Mouse (Mus musculus) heart, embryonic 13.5 days (tissue): ENCODE measurements at regions not wholly inside any gene's neighbourhood (a gene's known extent, or its start where the extent isn't known, plus 50 kb on each side); places are given as distances from the start of the nearest gene placed in this dataset.

Source experiments
- ATAC-seq: fragments of 200-750 bp; cut with Nextera tagmentation; 2 replicates; pipeline ENCODE4 v1.8.0; 2017; ENCODE audit warnings: moderate TSS enrichment; ENCODE audit not compliant: insufficient number of reproducible peaks, low FRiP score, low TSS enrichment; ENCODE audit errors: extremely low read depth
- H3K27ac ChIP-seq: fragments of 300-500 bp; sonication (generic); replicated peaks from 2 replicates; pipeline ENCODE4 v1.5.1; 2015; ENCODE audit warnings: moderate library complexity, mild to moderate bottlenecking, inconsistent platforms
- H3K27me3 ChIP-seq: fragments of 300-500 bp; sonication (generic); replicated peaks from 2 replicates; pipeline ENCODE4 v1.6.1; 2015; ENCODE audit warnings: mild to moderate bottlenecking, inconsistent platforms
- H3K36me3 ChIP-seq: fragments of 300-500 bp; sonication (generic); 2 replicates; pipeline ENCODE4 v1.6.1; 2015; ENCODE audit warnings: mild to moderate bottlenecking, inconsistent platforms
- H3K4me1 ChIP-seq: fragments of 300-500 bp; sonication (generic); 2 replicates; pipeline ENCODE4 v1.6.1; 2015; ENCODE audit warnings: inconsistent platforms
- H3K4me2 ChIP-seq: fragments of 300-500 bp; sonication (generic); 2 replicates; pipeline ENCODE4 v1.6.1; 2015; ENCODE audit warnings: inconsistent platforms, mild to moderate bottlenecking, moderate library complexity
- H3K4me3 ChIP-seq: fragments of 300-500 bp; sonication (generic); 2 replicates; pipeline ENCODE4 v1.5.1; 2015; ENCODE audit warnings: moderate library complexity, mild to moderate bottlenecking, inconsistent platforms
- H3K9ac ChIP-seq: fragments of 300-500 bp; sonication (generic); 2 replicates; pipeline ENCODE4 v1.6.1; 2015; ENCODE audit warnings: inconsistent platforms, mild to moderate bottlenecking, moderate library complexity
- H3K9me3 ChIP-seq: fragments of 300-500 bp; sonication (generic); 2 replicates; pipeline ENCODE4 v1.6.1; 2016; ENCODE audit warnings: inconsistent platforms
- WGBS: fragments of 180-500 bp; shearing (Covaris S2); methylation state at CpG from one replicate; pipeline ENCODE4 v1.1.7; 2015; ENCODE audit warnings: mixed read lengths; 5-methylcytosine and 5-hydroxymethylcytosine counted together

DNA sequence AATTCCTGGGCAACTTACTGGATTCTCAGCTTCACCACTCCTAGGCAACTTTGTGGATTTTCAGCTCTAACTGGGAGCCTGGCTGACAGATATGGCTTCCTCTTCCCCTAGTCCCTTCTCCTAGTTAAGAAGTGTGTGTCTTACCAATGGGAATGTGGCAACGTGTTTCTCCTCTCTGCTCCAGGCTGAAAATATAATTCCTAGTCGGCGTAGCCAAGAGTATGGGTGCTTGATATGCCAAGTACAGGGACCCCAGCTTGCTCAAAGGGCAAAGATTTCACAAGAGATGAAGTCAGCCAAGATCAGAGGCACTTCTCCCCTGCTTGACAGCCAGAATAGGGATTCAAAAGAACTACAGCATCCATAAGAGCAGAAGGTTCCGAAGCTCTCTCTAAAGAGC is 196.6 kb downstream of the Mreg start:
- no peaks in the 10 kb centered on the region for H3K36me3 ChIP-seq
- peaks cover 49% of the 10 kb centered on the region for H3K4me1 ChIP-seq
- no peaks in the 10 kb centered on the region for H3K9me3 ChIP-seq
- WGBS = 70% methylated on average over 4 of the region's 4 CpGs
- H3K9ac ChIP-seq = no peak overlapping the region
- no peaks in the 10 kb centered on the region for H3K27me3 ChIP-seq
- ATAC-seq = no peak
- no peak overlapping the region for H3K4me2 ChIP-seq
- peak overlapping the region; percentile 59 for H3K27ac ChIP-seq
- no peak overlapping the region for H3K4me3 ChIP-seq

DNA sequence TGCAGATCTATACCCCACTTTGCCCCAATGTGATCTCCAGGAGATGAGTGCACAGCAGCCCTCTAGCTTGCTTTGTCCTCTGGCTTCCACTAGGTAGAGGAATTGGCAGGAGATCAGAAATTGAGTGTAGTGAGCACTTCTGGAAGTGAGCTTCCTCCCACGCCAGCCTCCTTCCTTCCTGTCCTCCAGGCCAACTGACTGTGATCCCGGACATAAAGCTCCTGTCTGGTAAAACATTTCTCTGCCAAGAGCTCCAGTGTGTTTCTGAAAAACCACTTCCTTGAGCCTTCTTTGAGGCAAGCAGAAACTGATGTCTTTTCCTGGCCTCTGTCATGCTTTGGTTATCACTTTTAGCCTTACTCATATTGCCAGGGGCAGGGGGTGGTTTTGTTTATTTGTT is 197.5 kb downstream of the Mreg start:
- Histone ChIP-seq H3K4me3 (no peak overlapping the region), H3K4me2 (no peak overlapping the region), H3K9ac (no peak overlapping the region), H3K27ac (peak overlapping the region; percentile 59), H3K9me3 (no peaks in the 10 kb centered on the region), H3K4me1 (peaks cover 46% of the 10 kb centered on the region), H3K36me3 (no peaks in the 10 kb centered on the region), H3K27me3 (no peaks in the 10 kb centered on the region)
- WGBS = 43% methylated on average over 2 of the region's 2 CpGs
- ATAC-seq = no peak

DNA sequence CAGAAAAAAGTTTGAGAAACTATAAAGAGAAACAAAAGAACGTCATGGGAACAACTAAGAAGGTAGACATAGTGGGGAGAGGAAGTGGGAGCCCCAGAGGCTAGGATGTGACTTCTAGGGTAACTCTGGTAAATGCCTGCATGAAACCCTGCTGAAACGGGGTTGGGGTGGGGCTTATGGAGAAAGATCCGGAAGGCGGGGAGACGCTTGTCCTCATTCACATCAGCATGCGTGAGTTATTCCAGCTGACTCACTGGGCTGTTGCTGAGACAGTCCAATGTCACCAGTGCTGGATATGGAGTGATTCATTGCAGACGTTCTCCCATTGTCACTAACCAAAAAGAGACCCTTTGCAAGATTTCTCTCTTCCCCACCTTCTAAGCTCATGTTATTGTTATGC is 198.2 kb downstream of the Mreg start:
- no peak for ATAC-seq
- no peaks in the 10 kb centered on the region for H3K9me3 ChIP-seq
- H3K9ac ChIP-seq = no peak overlapping the region
- H3K27ac ChIP-seq = peak overlapping the region; percentile 59
- H3K4me3 ChIP-seq = no peak overlapping the region
- peaks cover 48% of the 10 kb centered on the region for H3K4me1 ChIP-seq
- 58% methylated on average over 7 of the region's 7 CpGs for WGBS
- no peak overlapping the region for H3K4me2 ChIP-seq
- H3K27me3 ChIP-seq = no peaks in the 10 kb centered on the region
- no peaks in the 10 kb centered on the region for H3K36me3 ChIP-seq

DNA sequence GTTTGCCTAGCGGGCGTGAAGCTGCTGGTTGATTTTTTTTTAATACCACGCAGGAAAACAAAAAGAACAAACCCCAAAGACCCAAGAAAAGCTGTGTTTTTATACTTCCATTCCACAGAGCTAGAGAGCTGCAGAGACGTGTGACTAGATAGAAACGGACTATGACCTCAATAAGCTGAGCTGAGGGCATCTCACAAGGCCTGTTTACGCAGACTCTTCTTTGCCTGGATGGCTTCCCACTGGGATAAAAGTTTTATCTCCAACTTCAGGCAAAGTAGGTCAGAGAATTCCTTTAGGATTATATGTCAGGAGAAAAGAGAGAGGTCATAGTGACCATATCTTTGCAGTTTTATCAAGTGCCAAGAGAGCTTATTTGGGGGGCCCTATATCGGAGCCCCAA is 199.4 kb downstream of the Mreg start:
- H3K4me3 ChIP-seq = no peak overlapping the region
- peaks cover 38% of the 10 kb centered on the region for H3K4me1 ChIP-seq
- H3K36me3 ChIP-seq = no peaks in the 10 kb centered on the region
- no peaks in the 10 kb centered on the region for H3K27me3 ChIP-seq
- H3K9me3 ChIP-seq = no peaks in the 10 kb centered on the region
- no peak overlapping the region for H3K27ac ChIP-seq
- H3K9ac ChIP-seq = no peak overlapping the region
- ATAC-seq = no peak
- H3K4me2 ChIP-seq = no peak overlapping the region
- 53% methylated on average over 7 of the region's 7 CpGs for WGBS

DNA sequence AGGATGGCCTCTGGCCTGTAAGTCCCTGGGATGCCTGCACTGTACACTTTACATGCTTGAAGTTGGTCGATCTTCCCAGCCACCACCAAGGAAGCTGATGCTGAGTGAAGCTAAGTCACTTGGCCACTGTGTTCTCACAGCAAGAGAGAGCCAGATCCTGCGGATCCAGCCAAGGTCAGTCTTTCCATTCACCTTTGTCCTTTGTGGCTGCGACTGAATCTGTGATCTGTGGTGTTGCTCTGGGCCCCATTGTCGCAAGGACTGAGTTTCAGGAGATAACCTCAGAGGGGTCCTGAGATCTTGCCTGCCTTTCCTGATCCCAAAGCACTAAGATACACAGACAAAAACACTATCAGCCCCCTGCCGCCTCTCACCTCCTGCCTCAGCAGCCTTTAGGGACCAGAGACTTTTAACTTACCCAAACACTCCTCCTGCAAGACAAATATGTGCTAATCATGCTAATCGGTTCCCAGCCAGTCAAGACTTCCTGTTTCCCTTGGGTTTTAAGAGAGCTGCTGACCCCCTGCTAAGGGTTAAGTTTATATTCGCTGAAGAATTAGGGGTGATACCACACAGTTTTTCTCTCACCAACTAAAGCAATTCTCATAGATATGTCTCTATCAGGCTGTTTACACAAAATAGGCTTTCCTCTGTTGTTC is 202.7 kb downstream of the Mreg start:
- peak; percentile 40; the same call in 1 of the 2 replicates for ATAC-seq
- Histone ChIP-seq H3K4me1 (peaks cover 38% of the 10 kb centered on the region), H3K9ac (no peak overlapping the region), H3K27me3 (no peaks in the 10 kb centered on the region), H3K27ac (0 out of 2 replicates have a peak overlapping the region, but pooled peaks have one; percentile 2), H3K36me3 (no peaks in the 10 kb centered on the region), H3K9me3 (no peaks in the 10 kb centered on the region), H3K4me2 (no peak overlapping the region), H3K4me3 (no peak overlapping the region)
- 18% methylated on average over 7 of the region's 7 CpGs for WGBS

DNA sequence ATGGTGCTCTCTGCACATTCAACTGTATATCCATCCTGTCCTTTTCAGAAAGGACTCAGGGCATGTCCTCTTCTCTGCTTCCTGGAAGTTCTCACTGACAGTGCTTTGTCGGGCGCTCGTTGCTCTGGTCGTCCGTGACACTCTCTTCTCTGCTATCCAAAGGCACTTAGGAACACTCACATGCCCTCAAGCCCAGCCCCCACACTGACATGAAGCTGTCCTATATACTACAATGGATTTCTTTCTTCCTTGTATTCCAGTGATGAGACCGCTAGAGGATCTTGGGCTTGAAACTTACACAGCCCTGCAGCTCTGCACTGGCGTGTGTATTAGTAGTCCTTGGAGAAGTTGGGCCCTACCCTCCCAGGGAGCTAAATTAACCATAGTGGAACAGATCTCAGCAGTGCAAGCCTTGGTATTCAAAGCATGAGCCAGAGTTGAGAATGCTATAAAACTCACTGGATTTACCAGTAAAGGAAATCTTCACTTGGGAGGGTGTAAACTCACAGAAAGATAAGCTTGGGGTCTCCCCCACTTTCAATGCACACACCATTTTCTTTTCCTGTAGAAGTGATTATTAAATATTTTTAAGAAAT is 205.3 kb downstream of the Mreg start:
- Histone ChIP-seq H3K9ac (no peak overlapping the region), H3K36me3 (no peaks in the 10 kb centered on the region), H3K9me3 (no peaks in the 10 kb centered on the region), H3K4me1 (peaks cover 23% of the 10 kb centered on the region), H3K27me3 (no peaks in the 10 kb centered on the region), H3K4me3 (no peak overlapping the region), H3K27ac (peak overlapping the region; percentile 50), H3K4me2 (no peak overlapping the region)
- WGBS = 32% methylated on average over 7 of the region's 7 CpGs
- no peak for ATAC-seq

DNA sequence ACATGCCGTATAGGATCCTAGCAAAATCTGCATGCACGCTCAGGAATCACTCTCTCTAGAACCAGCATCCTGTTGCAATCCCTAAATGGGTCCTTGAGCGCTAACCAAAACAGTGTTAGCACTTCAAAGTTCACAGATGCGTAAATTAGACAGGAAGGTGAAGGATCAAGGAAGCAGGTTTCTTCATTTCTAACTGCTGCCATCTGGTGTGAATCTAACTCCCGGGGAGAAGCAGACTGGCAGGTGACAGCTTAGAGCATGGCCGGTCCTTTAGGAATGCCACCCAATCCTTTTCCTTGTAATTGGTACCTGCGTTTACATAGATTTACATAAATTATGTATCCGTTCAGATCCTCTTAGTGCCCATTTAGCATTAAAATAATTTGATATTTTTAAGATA is 206.2 kb downstream of the Mreg start:
- no peak overlapping the region for H3K4me2 ChIP-seq
- ATAC-seq = no peak
- H3K9me3 ChIP-seq = no peaks in the 10 kb centered on the region
- H3K36me3 ChIP-seq = no peaks in the 10 kb centered on the region
- H3K4me3 ChIP-seq = no peak overlapping the region
- peaks cover 23% of the 10 kb centered on the region for H3K4me1 ChIP-seq
- no peak overlapping the region for H3K27ac ChIP-seq
- no peak overlapping the region for H3K9ac ChIP-seq
- 44% methylated on average over 8 of the region's 8 CpGs for WGBS
- no peaks in the 10 kb centered on the region for H3K27me3 ChIP-seq

DNA sequence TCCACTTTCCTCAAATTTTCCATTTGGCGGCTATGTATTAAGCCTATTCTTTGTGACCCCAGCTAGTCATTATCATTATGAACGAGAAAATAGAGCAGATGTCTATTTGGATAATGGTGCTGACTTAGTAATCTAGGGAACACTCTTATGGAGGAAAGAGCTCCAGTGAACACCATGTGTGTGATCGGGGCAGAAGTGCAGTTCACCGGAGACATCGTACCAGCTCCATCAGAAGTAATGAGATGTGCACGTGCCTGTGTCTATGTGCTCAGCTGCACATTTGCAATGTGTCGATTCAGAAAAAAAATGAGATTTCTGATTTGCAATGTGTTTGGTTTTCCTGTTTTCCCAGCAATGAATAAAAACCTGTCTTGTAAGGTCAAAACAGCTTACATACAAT is 206.6 kb downstream of the Mreg start:
- H3K4me3 ChIP-seq = no peak overlapping the region
- H3K36me3 ChIP-seq = no peaks in the 10 kb centered on the region
- H3K27ac ChIP-seq = no peak overlapping the region
- H3K27me3 ChIP-seq = no peaks in the 10 kb centered on the region
- WGBS = 76% methylated on average over 7 of the region's 7 CpGs
- H3K9ac ChIP-seq = no peak overlapping the region
- H3K4me1 ChIP-seq = peaks cover 23% of the 10 kb centered on the region
- no peak for ATAC-seq
- H3K4me2 ChIP-seq = no peak overlapping the region
- H3K9me3 ChIP-seq = no peaks in the 10 kb centered on the region

DNA sequence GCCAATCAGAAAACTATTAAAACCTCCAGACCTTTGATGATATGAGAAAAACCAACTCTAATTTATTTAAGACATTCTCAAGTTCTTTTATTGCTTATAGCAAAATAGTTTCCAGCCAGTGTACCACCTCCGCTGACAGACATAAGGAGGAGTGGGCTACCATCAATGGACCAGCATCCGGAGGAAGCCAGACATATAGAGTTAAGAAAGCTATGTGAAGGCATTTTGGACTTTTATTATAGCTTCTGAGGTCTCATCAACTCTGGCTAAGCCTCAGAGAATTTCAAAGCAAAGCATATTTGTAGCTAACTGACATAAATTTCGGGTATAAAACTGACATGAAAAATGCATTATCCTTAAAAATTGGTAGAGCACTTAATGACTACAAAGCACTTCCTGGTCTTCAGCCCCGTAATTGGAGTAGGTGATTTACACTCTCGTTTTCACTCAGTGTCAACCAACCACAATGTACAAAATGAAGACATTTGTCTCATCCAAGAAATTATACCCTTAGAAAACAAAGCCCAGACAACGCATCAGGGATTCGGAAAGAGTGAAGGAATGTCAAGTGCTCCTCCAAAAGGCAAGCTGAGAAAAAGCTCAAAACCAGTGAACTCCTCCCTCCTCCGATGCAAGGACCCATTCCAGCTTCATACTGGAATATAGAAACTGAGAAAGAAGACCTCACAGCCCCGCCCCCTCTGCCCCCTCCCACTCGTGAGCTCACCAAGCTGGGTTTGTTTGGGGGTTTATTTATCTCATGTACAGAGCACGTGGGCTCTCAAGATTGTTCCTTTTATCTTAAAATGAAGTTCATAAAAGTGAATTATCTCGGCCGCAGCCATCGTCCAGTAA is 208.5 kb downstream of the Mreg start:
- Histone ChIP-seq H3K4me1 (peaks cover 16% of the 10 kb centered on the region), H3K9me3 (no peaks in the 10 kb centered on the region), H3K27me3 (no peaks in the 10 kb centered on the region), H3K36me3 (no peaks in the 10 kb centered on the region), H3K4me3 (no peak overlapping the region), H3K27ac (no peak overlapping the region), H3K9ac (no peak overlapping the region), H3K4me2 (no peak overlapping the region)
- ATAC-seq = no peak
- 77% methylated on average over 14 of the region's 14 CpGs for WGBS

DNA sequence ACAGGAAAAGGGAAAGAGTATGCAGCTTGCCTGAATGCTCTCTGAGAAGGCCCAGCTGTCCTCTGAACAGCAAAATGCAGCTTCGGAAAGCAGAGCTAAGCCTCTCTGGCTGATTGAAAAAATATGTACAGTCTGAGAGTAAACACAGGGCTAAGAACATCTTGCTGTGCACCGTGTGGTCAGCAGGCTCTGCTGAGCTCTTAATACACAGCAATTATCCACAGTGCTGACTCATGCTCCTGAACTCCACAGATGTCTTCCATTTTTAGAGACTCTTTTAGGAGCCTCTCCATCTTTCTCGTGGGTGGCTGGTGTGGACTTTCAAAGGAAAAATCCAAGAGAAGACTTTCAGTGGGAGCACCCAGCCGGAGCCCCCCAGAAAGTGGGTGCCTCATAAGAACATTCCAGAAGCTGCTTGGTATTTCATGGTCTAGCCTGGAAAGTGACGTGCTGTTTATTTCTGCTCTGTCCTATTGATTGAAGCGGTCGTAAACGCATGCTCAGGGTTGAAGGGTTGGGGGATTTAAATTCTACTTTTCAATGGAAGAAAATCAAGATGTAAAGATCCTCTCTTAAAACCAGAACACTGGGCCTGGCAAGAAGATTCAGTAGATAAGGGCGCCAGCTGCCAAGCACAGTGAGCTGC is 209.5 kb downstream of the Mreg start:
- no peak overlapping the region for H3K4me3 ChIP-seq
- H3K9ac ChIP-seq = no peak overlapping the region
- H3K4me2 ChIP-seq = no peak overlapping the region
- H3K27me3 ChIP-seq = no peaks in the 10 kb centered on the region
- H3K27ac ChIP-seq = 0 out of 2 replicates have a peak overlapping the region, but pooled peaks have one; percentile 22
- no peak for ATAC-seq
- peaks cover 16% of the 10 kb centered on the region for H3K4me1 ChIP-seq
- no peaks in the 10 kb centered on the region for H3K9me3 ChIP-seq
- H3K36me3 ChIP-seq = no peaks in the 10 kb centered on the region
- WGBS = 62% methylated on average over 9 of the region's 9 CpGs

DNA sequence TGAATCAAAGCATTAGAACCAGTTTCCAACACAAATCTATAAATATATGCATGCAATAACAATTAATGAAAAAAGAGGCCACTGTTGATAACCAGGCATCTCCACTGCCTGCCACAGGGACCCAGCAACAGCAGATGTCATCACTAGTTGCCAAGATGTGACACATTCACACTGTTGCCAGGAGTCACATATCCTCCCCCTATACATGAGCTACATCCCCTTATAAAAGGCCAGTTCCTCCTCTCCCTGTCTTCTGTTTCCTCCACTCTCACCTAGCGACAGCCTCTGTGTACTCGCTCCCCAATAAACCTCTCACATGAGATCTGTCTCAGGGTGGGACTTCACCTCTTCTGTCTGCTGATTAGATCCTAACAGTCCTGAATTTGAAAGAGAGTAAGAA is 211.4 kb downstream of the Mreg start:
- WGBS = 57% methylated on average over 2 of the region's 2 CpGs
- ATAC-seq = no peak
- H3K27me3 ChIP-seq = no peaks in the 10 kb centered on the region
- no peak overlapping the region for H3K27ac ChIP-seq
- H3K4me2 ChIP-seq = no peak overlapping the region
- H3K9me3 ChIP-seq = no peaks in the 10 kb centered on the region
- no peak overlapping the region for H3K9ac ChIP-seq
- H3K4me3 ChIP-seq = no peak overlapping the region
- no peaks in the 10 kb centered on the region for H3K36me3 ChIP-seq
- peaks cover 3% of the 10 kb centered on the region for H3K4me1 ChIP-seq
